In the genomic region with DNA sequence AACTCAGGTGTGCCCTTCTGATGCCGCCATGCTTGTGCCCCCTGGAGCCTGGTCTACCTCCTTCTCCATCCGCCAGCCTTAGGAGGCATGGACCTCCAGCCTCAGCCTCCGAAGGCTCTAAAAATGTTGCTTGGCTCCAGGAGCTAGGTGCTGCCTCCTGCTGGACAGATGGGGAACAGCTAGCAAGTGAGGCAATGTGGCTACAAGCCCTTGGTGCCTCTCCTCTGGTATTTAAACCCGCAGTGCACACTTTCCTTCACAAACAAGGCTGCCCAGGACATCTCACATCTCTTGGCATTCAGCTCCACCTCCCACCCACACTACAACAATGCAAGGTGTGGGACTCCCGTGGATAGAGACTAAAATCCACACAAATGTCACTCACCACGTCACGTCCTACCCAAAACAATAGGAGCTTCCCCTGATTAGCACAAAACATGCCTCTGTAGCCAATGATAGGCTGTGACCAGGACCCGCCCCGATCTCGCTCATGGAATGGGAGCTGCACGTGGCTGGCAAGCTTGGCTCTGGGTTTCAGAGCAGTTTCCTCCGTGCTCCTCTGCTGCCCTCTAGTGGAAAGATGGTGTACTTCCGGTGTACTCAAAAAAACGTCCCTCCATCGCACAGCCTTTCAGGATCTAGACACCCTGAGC, we compare ENCODE assay signal across 8 mouse cellular contexts. TPM values are rescaled to one million over a fixed set of nuclear protein-coding genes. Genes with fewer than 3 reads are reported as not detected.
DNase-seq lines count a peak whose midpoint lies in the region; ATAC-seq and TF ChIP-seq lines count a peak whose summit lies in the region.

No protein-coding gene starts in this region.

- H3K4me2 ChIP-seq in embryonic facial prominence, embryonic 13.5 days: peak overlapping the region; percentile 55
- H3K4me2 ChIP-seq in limb, embryonic 14.5 days (replicated peaks; ENCODE audit: low read depth, low read length, severe bottlenecking): peak overlapping the region; percentile 40
- peak overlapping the region; percentile 45 for H3K4me2 ChIP-seq in midbrain, postnatal 0 days (ENCODE audit: low read depth, low read length, poor library complexity, severe bottlenecking)

- peak overlapping the region; percentile 78 for H3K27ac ChIP-seq in embryonic facial prominence, embryonic 13.5 days
- H3K27ac ChIP-seq in limb, embryonic 14.5 days (replicated peaks; ENCODE audit: low read depth, low read length): peak overlapping the region; percentile 53
- H3K27ac ChIP-seq in midbrain, postnatal 0 days (ENCODE audit: low read depth, low read length): peak overlapping the region; percentile 68

- peaks cover 13% of the 10 kb centered on the region for H3K4me1 ChIP-seq in embryonic facial prominence, embryonic 13.5 days
- H3K4me1 ChIP-seq in limb, embryonic 14.5 days (ENCODE audit: control insufficient read depth, insufficient read depth, low read length): peaks cover 7% of the 10 kb centered on the region; the same call in 1 of the 2 replicates
- no peaks in the 10 kb centered on the region for H3K4me1 ChIP-seq in midbrain, postnatal 0 days (ENCODE audit: insufficient read depth, low read length)

- ATAC-seq in embryonic facial prominence, embryonic 13.5 days (ENCODE audit: insufficient number of reproducible peaks, insufficient read depth, low FRiP score, low TSS enrichment, low read depth): peak; percentile 78
- peak; percentile 92 for ATAC-seq in limb, embryonic 14.5 days (ENCODE audit: low FRiP score, low read depth)
- peak; percentile 96 for ATAC-seq in midbrain, postnatal 0 days (ENCODE audit: low FRiP score)

- 1% methylated on average over 15 of the region's 15 CpGs for WGBS in embryonic facial prominence, embryonic 13.5 days
- 1% methylated on average over 15 of the region's 15 CpGs for WGBS in limb, embryonic 14.5 days
- WGBS in midbrain, postnatal 0 days: 3% methylated on average over 15 of the region's 15 CpGs

- H3K9me3 ChIP-seq in embryonic facial prominence, embryonic 13.5 days: no peaks in the 10 kb centered on the region
- no peaks in the 10 kb centered on the region for H3K9me3 ChIP-seq in limb, embryonic 14.5 days (ENCODE audit: control insufficient read depth, low read length)
- H3K9me3 ChIP-seq in midbrain, postnatal 0 days (ENCODE audit: low read length): no peaks in the 10 kb centered on the region

- H3K27me3 ChIP-seq in embryonic facial prominence, embryonic 13.5 days: 0 out of 2 replicates have a peak, but pooled peaks cover 3% of the 10 kb centered on the region
- no peaks in the 10 kb centered on the region for H3K27me3 ChIP-seq in limb, embryonic 14.5 days (ENCODE audit: control insufficient read depth, insufficient read depth, low read length)
- no peaks in the 10 kb centered on the region for H3K27me3 ChIP-seq in midbrain, postnatal 0 days (ENCODE audit: insufficient read depth, low read length)

- no peaks in the 10 kb centered on the region for H3K36me3 ChIP-seq in embryonic facial prominence, embryonic 13.5 days
- H3K36me3 ChIP-seq in limb, embryonic 14.5 days (ENCODE audit: control insufficient read depth, insufficient read depth, low read length): no peaks in the 10 kb centered on the region
- no peaks in the 10 kb centered on the region for H3K36me3 ChIP-seq in midbrain, postnatal 0 days (ENCODE audit: insufficient read depth, low read length)

- peak overlapping the region; percentile 29 for H3K4me3 ChIP-seq in embryonic facial prominence, embryonic 13.5 days
- peak overlapping the region; percentile 18 for H3K4me3 ChIP-seq in limb, embryonic 14.5 days (replicated peaks; ENCODE audit: low read length)
- H3K4me3 ChIP-seq in midbrain, postnatal 0 days (ENCODE audit: low read depth, low read length): 0 out of 2 replicates have a peak overlapping the region, but pooled peaks have one; percentile 13

- no peak for TF ChIP-seq POLR2A in limb, embryonic 14.5 days (IDR thresholded peaks at IDR 0.05; ENCODE audit: borderline replicate concordance, extremely low read depth, insufficient read depth, insufficient read length)

- TF ChIP-seq CTCF in midbrain, postnatal 0 days (IDR thresholded peaks at IDR 0.05): peak; percentile 96

- peak; percentile 87 for DNase-seq in 3134 (ENCODE audit: extremely low read depth, insufficient read length, low spot score)
- DNase-seq in adrenal gland, postnatal 36 days: peak; percentile 90 to 93
- peak; percentile 95 for DNase-seq in heart, adult 8-10 months (ENCODE audit: low spot score)
- peak; percentile 97 for DNase-seq in kidney, adult 9 months
- DNase-seq in limb, embryonic 14.5 days (ENCODE audit: low spot score): peak; percentile 97
- peak; percentile 98 for DNase-seq in midbrain, postnatal 0 days (ENCODE audit: low spot score)
- peak; percentile 66 to 79 for DNase-seq in spleen, postnatal 14 days (ENCODE audit: low spot score in 2 of 2)

- peak overlapping the region; percentile 51 for H3K9ac ChIP-seq in embryonic facial prominence, embryonic 13.5 days
- H3K9ac ChIP-seq in limb, embryonic 14.5 days (ENCODE audit: low read depth, low read length, severe bottlenecking): peak overlapping the region; percentile 21
- peak overlapping the region; percentile 52; the same call in 1 of the 2 replicates for H3K9ac ChIP-seq in midbrain, postnatal 0 days (replicated peaks; ENCODE audit: low read length, poor library complexity, severe bottlenecking)

RNA-seq across cellular contexts. Expression of gene Krt8, which starts 20.2 kb away (rescaled TPM):
- 1 to 10 TPM in 1 of 2 experiments, under 1 TPM in 1; 0.46 to 1.9 TPM for total RNA-seq in adrenal gland, postnatal 36 days (2021)
- polyA plus RNA-seq in embryonic facial prominence, embryonic 13.5 days (2015; fragmentation: Nextera tagmentation; extraction: Ambion mirVana): 38.6 and 86.0 TPM in 2 replicates
- 1 to 10 TPM in 3 of 4 experiments, under 1 TPM in 1; 0.92 to 3.0 (median 1.5) TPM for total RNA-seq in heart, adult 8-10 months (2022)
- 3.7 and 7.9 TPM in 2 replicates for polyA plus RNA-seq in limb, embryonic 14.5 days (2012; rRNA removed)
- polyA plus RNA-seq in limb, embryonic 14.5 days (2014; fragmentation: Nextera tagmentation; extraction: Ambion mirVana): 13.2 and 19.8 TPM in 2 replicates
- 0.61 and 1.6 TPM in 2 replicates for total RNA-seq in midbrain, postnatal 0 days (2014; rRNA removed)
- 0.60 and 0.63 TPM in 2 replicates for polyA plus RNA-seq in midbrain, postnatal 0 days (2015; fragmentation: Nextera tagmentation; extraction: Ambion mirVana)

RNA-seq across cellular contexts. Expression of gene Krt78, which starts 30.0 kb away (rescaled TPM):
- total RNA-seq in adrenal gland, postnatal 36 days (2021): not detected
- polyA plus RNA-seq in embryonic facial prominence, embryonic 13.5 days (2015; fragmentation: Nextera tagmentation; extraction: Ambion mirVana): 0.22 and 0.35 TPM in 2 replicates
- total RNA-seq in heart, adult 8-10 months (2022): under 1 TPM in 1 of 4 experiments, not detected in 3; 0.06 TPM
- 0.04 and 0.09 TPM in 2 replicates for polyA plus RNA-seq in limb, embryonic 14.5 days (2012; rRNA removed)
- 0.08 and 0.22 TPM in 2 replicates for polyA plus RNA-seq in limb, embryonic 14.5 days (2014; fragmentation: Nextera tagmentation; extraction: Ambion mirVana)
- 0.49 TPM in 1 of 2 replicates, not detected in the other for total RNA-seq in midbrain, postnatal 0 days (2014; rRNA removed)
- polyA plus RNA-seq in midbrain, postnatal 0 days (2015; fragmentation: Nextera tagmentation; extraction: Ambion mirVana): not detected in 2 replicates

RNA-seq across cellular contexts. Expression of gene Krt18, which starts 43.9 kb away (rescaled TPM):
- 1 to 10 TPM in 1 of 2 experiments, under 1 TPM in 1; 0.76 to 3.3 TPM for total RNA-seq in adrenal gland, postnatal 36 days (2021)
- polyA plus RNA-seq in embryonic facial prominence, embryonic 13.5 days (2015; fragmentation: Nextera tagmentation; extraction: Ambion mirVana): 36.0 and 58.9 TPM in 2 replicates
- 1 to 10 TPM; 1.9 to 3.9 (median 2.5) TPM for total RNA-seq in heart, adult 8-10 months (2022)
- polyA plus RNA-seq in limb, embryonic 14.5 days (2012; rRNA removed): 5.9 and 7.6 TPM in 2 replicates
- polyA plus RNA-seq in limb, embryonic 14.5 days (2014; fragmentation: Nextera tagmentation; extraction: Ambion mirVana): 16.4 and 22.3 TPM in 2 replicates
- 0.99 and 1.7 TPM in 2 replicates for total RNA-seq in midbrain, postnatal 0 days (2014; rRNA removed)
- polyA plus RNA-seq in midbrain, postnatal 0 days (2015; fragmentation: Nextera tagmentation; extraction: Ambion mirVana): 1.8 and 2.1 TPM in 2 replicates

RNA-seq across cellular contexts. Expression of gene Krt79, which starts 44.0 kb away (rescaled TPM):
- 1 to 10 TPM in 1 of 2 experiments, under 1 TPM in 1; 0.99 to 1.5 TPM for total RNA-seq in adrenal gland, postnatal 36 days (2021)
- 16.1 and 16.5 TPM in 2 replicates for polyA plus RNA-seq in embryonic facial prominence, embryonic 13.5 days (2015; fragmentation: Nextera tagmentation; extraction: Ambion mirVana)
- not detected for total RNA-seq in heart, adult 8-10 months (2022)
- polyA plus RNA-seq in limb, embryonic 14.5 days (2012; rRNA removed): 0.18 and 0.23 TPM in 2 replicates
- polyA plus RNA-seq in limb, embryonic 14.5 days (2014; fragmentation: Nextera tagmentation; extraction: Ambion mirVana): 0.29 and 0.51 TPM in 2 replicates
- 2.3 TPM in 1 of 2 replicates, not detected in the other for total RNA-seq in midbrain, postnatal 0 days (2014; rRNA removed)
- 0.15 and 0.28 TPM in 2 replicates for polyA plus RNA-seq in midbrain, postnatal 0 days (2015; fragmentation: Nextera tagmentation; extraction: Ambion mirVana)

RNA-seq across cellular contexts. Expression of gene Krt4, which starts 59.5 kb away (rescaled TPM):
- total RNA-seq in adrenal gland, postnatal 36 days (2021): not detected
- 2.2 and 2.4 TPM in 2 replicates for polyA plus RNA-seq in embryonic facial prominence, embryonic 13.5 days (2015; fragmentation: Nextera tagmentation; extraction: Ambion mirVana)
- total RNA-seq in heart, adult 8-10 months (2022): not detected
- 27.0 and 51.0 TPM in 2 replicates for polyA plus RNA-seq in limb, embryonic 14.5 days (2012; rRNA removed)
- 180 and 268 TPM in 2 replicates for polyA plus RNA-seq in limb, embryonic 14.5 days (2014; fragmentation: Nextera tagmentation; extraction: Ambion mirVana)
- 0.38 TPM in 1 of 2 replicates, not detected in the other for total RNA-seq in midbrain, postnatal 0 days (2014; rRNA removed)
- polyA plus RNA-seq in midbrain, postnatal 0 days (2015; fragmentation: Nextera tagmentation; extraction: Ambion mirVana): not detected in 2 replicates

Comparison
In these comparisons a context has a peak if more than half of its experiments do, and no peak if none do; other contexts are left out.
1. Peak in every context shown above with its lines: DNase-seq, ATAC-seq, H3K4me3 ChIP-seq and H3K27ac ChIP-seq.